Comparison of ENCODE assay signal across 8 mouse cellular contexts in the genomic region with DNA sequence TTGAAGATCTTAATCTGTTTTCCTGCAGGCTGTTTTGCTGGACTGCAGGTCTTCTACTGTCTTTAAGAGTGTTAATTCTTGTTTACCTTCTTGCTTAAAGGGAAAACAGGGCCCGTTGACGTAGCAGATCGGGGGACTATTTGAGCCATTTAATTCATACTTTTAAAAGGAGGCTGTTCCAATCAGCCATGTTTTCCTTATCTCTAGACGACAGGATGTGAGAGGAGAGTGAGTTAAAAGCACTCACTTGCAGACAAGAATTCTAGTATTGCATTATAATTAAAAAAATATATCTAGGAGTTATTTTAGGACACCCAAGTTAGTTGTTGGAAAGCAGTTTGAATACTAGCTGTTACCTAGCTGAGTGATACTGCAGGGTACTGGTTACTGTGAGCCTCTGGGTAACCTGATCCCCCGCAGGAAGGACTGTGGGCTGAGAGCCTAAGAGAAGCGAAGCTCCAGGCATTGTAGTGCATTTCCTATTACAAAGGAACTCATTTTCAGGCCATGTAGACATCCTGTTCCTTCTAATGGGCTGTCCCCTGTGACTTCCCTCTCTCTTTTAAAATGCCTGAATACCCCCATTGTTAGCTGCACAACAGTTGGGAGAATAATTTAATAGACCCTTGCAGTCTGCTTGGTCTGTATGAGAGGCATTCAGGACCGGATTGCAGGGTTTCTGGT. TPM values are rescaled to one million over a fixed set of nuclear protein-coding genes. Genes with fewer than 3 reads are reported as not detected.
DNase-seq lines count a peak whose midpoint lies in the region; ATAC-seq and TF ChIP-seq lines count a peak whose summit lies in the region.

No protein-coding gene starts in this region.

- ATAC-seq in CD4-positive, CD25-positive, alpha-beta regulatory T cell, adult 4 months: no peak
- no peak for ATAC-seq in forebrain, embryonic 12.5 days (ENCODE audit: low FRiP score)
- ATAC-seq in intestine, embryonic 14.5 days (replicated peaks; ENCODE audit: low FRiP score, low TSS enrichment, low read depth): no peak
- ATAC-seq in lung, embryonic 14.5 days (ENCODE audit: insufficient read depth): no peak

- DNase-seq in CD4-positive, CD25-positive, alpha-beta regulatory T cell, adult 2 months (ENCODE audit: low read depth, low spot score): peak; percentile 42
- DNase-seq in intestine, embryonic 14.5 days (ENCODE audit: low spot score): no peak
- DNase-seq in lung, embryonic 14.5 days: peak; percentile 78
- DNase-seq in retina, embryonic 14.5 days (ENCODE audit: low spot score): peak; percentile 80
- DNase-seq in frontal cortex, postnatal 14 days (ENCODE audit: low spot score in 2 of 2): no peak

- H3K27me3 ChIP-seq in ES-Bruce4 (ENCODE audit: control insufficient read depth, insufficient read depth, low read length, poor library complexity, severe bottlenecking): no peaks in the 10 kb centered on the region
- peaks cover 18% of the 10 kb centered on the region for H3K27me3 ChIP-seq in forebrain, embryonic 12.5 days
- H3K27me3 ChIP-seq in intestine, embryonic 14.5 days (replicated peaks; ENCODE audit: control insufficient read depth, insufficient read depth, low read length): no peaks in the 10 kb centered on the region
- no peaks in the 10 kb centered on the region for H3K27me3 ChIP-seq in lung, embryonic 14.5 days (ENCODE audit: insufficient read depth, low read length)

- peak; percentile 61 for TF ChIP-seq EP300 in ES-Bruce4 (IDR thresholded peaks at IDR 0.05; ENCODE audit: insufficient read depth, low read depth, low read length)

- H3K9me3 ChIP-seq in ES-Bruce4 (replicated peaks; ENCODE audit: control insufficient read depth, insufficient read depth, low read length, poor library complexity, severe bottlenecking): no peaks in the 10 kb centered on the region
- no peaks in the 10 kb centered on the region for H3K9me3 ChIP-seq in forebrain, embryonic 12.5 days
- no peaks in the 10 kb centered on the region for H3K9me3 ChIP-seq in intestine, embryonic 14.5 days (ENCODE audit: control insufficient read depth, low read length)
- H3K9me3 ChIP-seq in lung, embryonic 14.5 days (ENCODE audit: low read depth, low read length): no peaks in the 10 kb centered on the region

- H3K9ac ChIP-seq in ES-Bruce4 (ENCODE audit: low read depth, poor library complexity, severe bottlenecking): peak overlapping the region; percentile 77
- H3K9ac ChIP-seq in forebrain, embryonic 12.5 days: peak overlapping the region; percentile 72
- H3K9ac ChIP-seq in intestine, embryonic 14.5 days (ENCODE audit: low read length): peak overlapping the region; percentile 89
- H3K9ac ChIP-seq in lung, embryonic 14.5 days: peak overlapping the region; percentile 93

- TF ChIP-seq CTCF in ES-Bruce4 (IDR thresholded peaks at IDR 0.05; ENCODE audit: low read depth, low read length): no peak
- TF ChIP-seq CTCF in lung, embryonic 14.5 days (IDR thresholded peaks at IDR 0.05; ENCODE audit: low read depth): no peak

- H3K4me3 ChIP-seq in ES-Bruce4 (ENCODE audit: low read depth, low read length): peak overlapping the region; percentile 91
- H3K4me3 ChIP-seq in forebrain, embryonic 12.5 days (replicated peaks): peak overlapping the region; percentile 65
- H3K4me3 ChIP-seq in intestine, embryonic 14.5 days (ENCODE audit: low read depth, low read length): peak overlapping the region; percentile 80
- peak overlapping the region; percentile 90 for H3K4me3 ChIP-seq in lung, embryonic 14.5 days (ENCODE audit: low read depth, low read length)

- no peaks in the 10 kb centered on the region for H3K4me1 ChIP-seq in ES-Bruce4 (ENCODE audit: control insufficient read depth, insufficient read depth, low read length)
- peaks cover 70% of the 10 kb centered on the region for H3K4me1 ChIP-seq in forebrain, embryonic 12.5 days
- H3K4me1 ChIP-seq in intestine, embryonic 14.5 days (replicated peaks; ENCODE audit: control insufficient read depth, insufficient read depth, low read length): peaks cover 23% of the 10 kb centered on the region
- peaks cover 16% of the 10 kb centered on the region for H3K4me1 ChIP-seq in lung, embryonic 14.5 days (ENCODE audit: insufficient read depth)

- peak overlapping the region; percentile 66; the same call in 1 of the 2 replicates for H3K27ac ChIP-seq in ES-Bruce4 (ENCODE audit: insufficient read depth, low read length)
- H3K27ac ChIP-seq in forebrain, embryonic 12.5 days: peak overlapping the region; percentile 95
- H3K27ac ChIP-seq in intestine, embryonic 14.5 days (ENCODE audit: low read depth): peak overlapping the region; percentile 98
- H3K27ac ChIP-seq in lung, embryonic 14.5 days (ENCODE audit: low read depth): peak overlapping the region; percentile 99

- H3K4me2 ChIP-seq in forebrain, embryonic 12.5 days: peak overlapping the region; percentile 85
- H3K4me2 ChIP-seq in intestine, embryonic 14.5 days (ENCODE audit: low read length): peak overlapping the region; percentile 97
- peak overlapping the region; percentile 85 for H3K4me2 ChIP-seq in lung, embryonic 14.5 days

- H3K36me3 ChIP-seq in ES-Bruce4 (ENCODE audit: control insufficient read depth, insufficient read depth, low read length, poor library complexity, severe bottlenecking): peaks cover 17% of the 10 kb centered on the region
- H3K36me3 ChIP-seq in forebrain, embryonic 12.5 days (replicated peaks): no peaks in the 10 kb centered on the region
- H3K36me3 ChIP-seq in intestine, embryonic 14.5 days (ENCODE audit: control insufficient read depth, insufficient read depth, low read length): peaks cover 9% of the 10 kb centered on the region; the same call in 1 of the 2 replicates
- peaks cover 19% of the 10 kb centered on the region for H3K36me3 ChIP-seq in lung, embryonic 14.5 days (ENCODE audit: insufficient read depth)

- WGBS in forebrain, embryonic 12.5 days: 1% methylated on average over 7 of the region's 7 CpGs
- WGBS in intestine, embryonic 14.5 days: 13% methylated on average over 7 of the region's 7 CpGs
- WGBS in lung, embryonic 14.5 days: 4% methylated on average over 7 of the region's 7 CpGs

- no peak for TF ChIP-seq POLR2A in ES-Bruce4 (IDR thresholded peaks at IDR 0.05; ENCODE audit: insufficient read depth, low read length)

RNA-seq across cellular contexts. Expression of gene Dusp6, which starts 2.1 kb away (rescaled TPM):
- polyA plus RNA-seq in CD4-positive, CD25-positive, alpha-beta regulatory T cell, adult 4 months (2017; shearing (Covaris generic)): 10 to 100 TPM; 23.4 to 38.0 TPM
- polyA plus RNA-seq in ES-Bruce4 (2011; ENCODE audit: insufficient read depth, insufficient read length, low read depth, missing spikeins): 46.8 and 50.9 TPM in 2 replicates
- polyA plus RNA-seq in forebrain, embryonic 12.5 days (2016; fragmentation: Nextera tagmentation; extraction: Ambion mirVana): 37.1 and 40.0 TPM in 2 replicates
- polyA plus RNA-seq in intestine, embryonic 14.5 days (2014; fragmentation: Nextera tagmentation; extraction: Ambion mirVana): 40.7 and 44.2 TPM in 2 replicates
- polyA plus RNA-seq in lung, embryonic 14.5 days (2014; fragmentation: Nextera tagmentation; extraction: Ambion mirVana): 73.4 and 76.8 TPM in 2 replicates

Comparison
In these comparisons a context has a peak if more than half of its experiments do, and no peak if none do; other contexts are left out.
1. DNase-seq: peak in CD4-positive, CD25-positive, alpha-beta regulatory T cell, adult 2 months (single experiment), lung, embryonic 14.5 days (single experiment) and retina, embryonic 14.5 days (single experiment); none in intestine, embryonic 14.5 days (single experiment) and frontal cortex, postnatal 14 days (0 of 2).
2. Peak in every context shown above with its lines, with median percentiles within 50 percentile points of each other: H3K27ac ChIP-seq, H3K4me3 ChIP-seq, H3K9ac ChIP-seq and H3K4me2 ChIP-seq.